Mouse (Mus musculus) MEL (cell line): ENCODE results near the gene Insm1. TPM values are rescaled to one million over a fixed set of nuclear protein-coding genes. Genes with fewer than 3 reads are reported as not detected.

Experiments used
- DNase-seq: peaks from one replicate; pipeline ENCODE4 v3.0.0; 2011; ENCODE audit warnings: low read depth, low spot score
- H3K27ac ChIP-seq: 2 replicates; pipeline ENCODE4 v1.5.1; 2012; ENCODE audit warnings: low read depth, mild to moderate bottlenecking, control low read depth, low read length, moderate library complexity; ENCODE audit not compliant: control insufficient read depth
- H3K27me3 ChIP-seq, 2 experiments: fragments of 150-350 bp in 1 of 2; sonication (generic) in 1 of 2; 2 replicates each; pipeline ENCODE4 v1.6.1; 2012; ENCODE audit warnings: low read length in 2 of 2, mild to moderate bottlenecking in 2 of 2, improper control_type of control experiment in 1 of 2, moderate library complexity in 1 of 2; ENCODE audit not compliant: insufficient read depth in 2 of 2, control insufficient read depth in 1 of 2
- H3K36me3 ChIP-seq, 2 experiments: 2 replicates each; pipeline ENCODE4 v1.6.1; 2012 to 2014; ENCODE audit warnings: low read length in 2 of 2, improper control_type of control experiment in 1 of 2, inconsistent platforms in 1 of 2, mild to moderate bottlenecking in 1 of 2; ENCODE audit not compliant: insufficient read depth in 2 of 2, control insufficient read depth in 1 of 2
- H3K4me1 ChIP-seq, 2 experiments: fragments of 150-350 bp in 1 of 2; sonication (generic) in 1 of 2; 2 replicates each; pipeline ENCODE4 v1.6.1; 2012; ENCODE audit warnings: low read length in 2 of 2, improper control_type of control experiment in 1 of 2, mild to moderate bottlenecking in 1 of 2; ENCODE audit not compliant: insufficient read depth in 2 of 2, control insufficient read depth in 1 of 2
- H3K4me3 ChIP-seq, 2 experiments: fragments of 150-350 bp in 1 of 2; sonication (generic) in 1 of 2; 2 replicates each; pipeline ENCODE4 v1.5.1; 2012; ENCODE audit warnings: low read depth in 2 of 2, low read length in 2 of 2, mild to moderate bottlenecking in 2 of 2, moderate library complexity in 2 of 2, control low read depth in 1 of 2, improper control_type of control experiment in 1 of 2; ENCODE audit not compliant: control insufficient read depth in 1 of 2, insufficient read depth in 1 of 2
- H3K79me2 ChIP-seq: 2 replicates; pipeline ENCODE4 v1.6.1; 2012; ENCODE audit warnings: mild to moderate bottlenecking, low read length, moderate library complexity; ENCODE audit not compliant: control insufficient read depth, poor library complexity, insufficient read depth
- H3K9ac ChIP-seq: 2 replicates; pipeline ENCODE4 v1.6.1; 2012; ENCODE audit warnings: low read depth, mild to moderate bottlenecking, control low read depth, low read length, moderate library complexity; ENCODE audit not compliant: control insufficient read depth, poor library complexity, severe bottlenecking
- H3K9me3 ChIP-seq: fragments of 150-350 bp; sonication (generic); replicated peaks from 2 replicates; pipeline ENCODE4 v1.6.1; 2012; ENCODE audit warnings: mild to moderate bottlenecking, low read length, improper control_type of control experiment, moderate library complexity; ENCODE audit not compliant: insufficient read depth
- JUND ChIP-seq: IDR thresholded peaks from 2 replicates; pipeline ENCODE4 v1.6.1; 2011; ENCODE audit warnings: low read depth, mild to moderate bottlenecking, improper control_type of control experiment, low read length
- MAFK ChIP-seq: IDR thresholded peaks from 2 replicates; pipeline ENCODE4 v1.6.1; 2011; ENCODE audit warnings: low read depth, mild to moderate bottlenecking, low read length, improper control_type of control experiment, borderline replicate concordance
- TAL1 ChIP-seq: IDR thresholded peaks from 2 replicates; pipeline ENCODE4 v1.6.1; 2012; ENCODE audit warnings: mild to moderate bottlenecking, inconsistent platforms, low read length, moderate library complexity, mixed read lengths
- polyA plus RNA-seq, 2 experiments: library from polyadenylated mRNA; stranded (reverse) in 1 of 2; unstranded in 1 of 2; fragments of >175 nt in 1 of 2; fragments of >200 nt in 1 of 2; gene quantifications; 2 replicates each; pipeline versions ENCODE4 v1.2.1 to v1.2.4; 2012; ENCODE audit warnings: low replicate concordance in 2 of 2, low read depth in 1 of 2; ENCODE audit not compliant: insufficient read length in 2 of 2, insufficient read depth in 1 of 2, missing spikeins in 1 of 2
- total RNA-seq: library from RNA; depleted of rRNA; stranded (reverse); fragments of 300-350 nt; gene quantifications from 2 replicates; pipeline ENCODE4 v1.2.3, GENCODE M21; 2012

The Insm1 gene
- total and polyA plus RNA-seq, 3 experiments, result not detected

- Histone ChIP-seq H3K9ac (no peak overlapping the region), H3K27me3 (no peaks in the 10 kb centered on the region), H3K36me3 (peaks cover 0 to 9% of the 10 kb centered on the region in 2 experiments; a peak in 2 of 4 replicates), H3K79me2 (no peaks in the 10 kb centered on the region), H3K9me3 (no peaks in the 10 kb centered on the region), H3K4me3 (no peak overlapping the region)
- TF ChIP-seq JUND, result no peak
- TF ChIP-seq TAL1, result no peak
- TF ChIP-seq MAFK, result no peak
- TF ChIP-seq, all 39 proteins: peak for 0
- Histone ChIP-seq H3K27ac (no peak overlapping the region), H3K4me1 (peaks cover 2 to 11% of the 10 kb centered on the region in 2 experiments; a peak in 3 of 4 replicates)
- no peak for DNase-seq
Observed at GRCm38 (mm10) chr2:146266539-146266938, 44.8 kb downstream of the Insm1 start.
